Mouse (Mus musculus): ENCODE data around the gene Samd11.

DNA sequence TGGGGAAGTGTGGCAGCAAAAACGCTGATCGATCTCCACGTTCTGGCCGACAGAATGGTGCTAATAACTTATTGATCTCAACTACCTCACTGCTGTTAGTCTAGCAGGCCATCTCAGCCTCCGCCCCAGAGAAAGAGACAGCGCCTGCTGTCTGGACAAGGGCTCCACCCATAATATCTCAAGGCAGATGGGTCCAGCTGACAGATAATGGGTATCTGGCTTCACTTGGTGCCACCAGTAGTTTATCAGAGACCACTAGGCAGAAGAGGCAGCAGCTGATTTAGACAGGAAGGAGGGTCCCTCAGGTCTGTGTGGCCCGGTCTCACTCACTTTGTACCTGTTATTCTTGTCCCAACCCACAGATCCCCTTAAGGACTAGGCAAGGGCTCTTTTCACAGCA is 2.4 kb downstream of the Samd11 start:
- TF ChIP-seq CTCF (IDR thresholded peaks at IDR 0.05), result no peak
- TF ChIP-seq EP300 (IDR thresholded peaks at IDR 0.05), result no peak
